Mouse (Mus musculus): ENCODE data around the gene Ttpal. TPM values are rescaled to one million over a fixed set of nuclear protein-coding genes. Genes with fewer than 3 reads are reported as not detected.
A peak's percentile ranks its signal among the peaks of the same experiment; 100 is the strongest.

The Ttpal gene
- polyA plus RNA-seq, 1 experiment from 2014 or later: 36.9 TPM

- WGBS: 48% methylated on average over 6 of the region's 6 CpGs
- Histone ChIP-seq H3K27me3 (ENCODE audit: insufficient read depth, poor library complexity, severe bottlenecking) (no peaks in the 10 kb centered on the region), H3K27ac (peak overlapping the region; percentile 35; the same call in 1 of the 2 replicates), H3K4me1 (replicated peaks) (peaks cover 39% of the 10 kb centered on the region), H3K9me3 (no peaks in the 10 kb centered on the region), H3K4me3 (no peak overlapping the region), H3K36me3 (peaks cover 22% of the 10 kb centered on the region)
- peak; percentile 12 for DNase-seq (ENCODE audit: low spot score)
Measured at GRCm38 (mm10) chr2:163661371-163661850, 59.3 kb downstream of the Ttpal start.

- Histone ChIP-seq H3K36me3 (peaks cover 22% of the 10 kb centered on the region), H3K4me3 (no peak overlapping the region), H3K27ac (no peak overlapping the region), H3K9me3 (no peaks in the 10 kb centered on the region), H3K27me3 (ENCODE audit: insufficient read depth, poor library complexity, severe bottlenecking) (no peaks in the 10 kb centered on the region), H3K4me1 (replicated peaks) (peaks cover 39% of the 10 kb centered on the region)
- no peak for DNase-seq (ENCODE audit: low spot score)
- 95% methylated on average over 5 of the region's 5 CpGs for WGBS
Measured at GRCm38 (mm10) chr2:163662076-163662475, 60.0 kb downstream of the Ttpal start.

GRCm38 (mm10) chr2:163662698-163663221 lies 60.6 kb downstream of the Ttpal start:
- no peak overlapping the region for H3K4me3 ChIP-seq
- H3K4me1 ChIP-seq (replicated peaks): peaks cover 39% of the 10 kb centered on the region
- WGBS: 79% methylated on average over 2 of the region's 2 CpGs
- H3K9me3 ChIP-seq: no peaks in the 10 kb centered on the region
- H3K27ac ChIP-seq: no peak overlapping the region
- no peak for DNase-seq (ENCODE audit: low spot score)
- H3K27me3 ChIP-seq (ENCODE audit: insufficient read depth, poor library complexity, severe bottlenecking): no peaks in the 10 kb centered on the region
- H3K36me3 ChIP-seq: peaks cover 22% of the 10 kb centered on the region

- Histone ChIP-seq H3K4me1 (replicated peaks) (peaks cover 38% of the 10 kb centered on the region), H3K4me3 (no peak overlapping the region), H3K27me3 (ENCODE audit: insufficient read depth, poor library complexity, severe bottlenecking) (no peaks in the 10 kb centered on the region), H3K36me3 (peaks cover 26% of the 10 kb centered on the region), H3K27ac (no peak overlapping the region), H3K9me3 (no peaks in the 10 kb centered on the region)
- DNase-seq (ENCODE audit: low spot score): no peak
- WGBS: 75% methylated on average over 3 of the region's 3 CpGs
Measured at GRCm38 (mm10) chr2:163663930-163664329, 61.8 kb downstream of the Ttpal start.

GRCm38 (mm10) chr2:163667045-163667444 lies 64.9 kb downstream of the Ttpal start:
- peaks cover 7% of the 10 kb centered on the region for H3K4me1 ChIP-seq (replicated peaks)
- no peak overlapping the region for H3K27ac ChIP-seq
- no peak for DNase-seq (ENCODE audit: low spot score)
- no peak overlapping the region for H3K4me3 ChIP-seq
- peaks cover 26% of the 10 kb centered on the region for H3K36me3 ChIP-seq
- no peaks in the 10 kb centered on the region for H3K9me3 ChIP-seq
- no peaks in the 10 kb centered on the region for H3K27me3 ChIP-seq (ENCODE audit: insufficient read depth, poor library complexity, severe bottlenecking)
- 91% methylated on average over 1 of the region's 1 CpGs for WGBS

Other genes starting within 250 kb of the Ttpal start
- 0.75 and 0.81 TPM in 2 replicates for gene Jph2, start 204.3 kb upstream of the Ttpal start, polyA plus RNA-seq (2016; fragmentation: Nextera tagmentation; extraction: Ambion mirVana)
- 89.2 and 93.3 TPM in 2 replicates for gene Oser1, start 177.6 kb upstream of the Ttpal start, polyA plus RNA-seq (2016; fragmentation: Nextera tagmentation; extraction: Ambion mirVana)
- 19.0 and 54.8 TPM in 2 replicates for gene Gdap1l1, start 163.8 kb upstream of the Ttpal start, polyA plus RNA-seq (2016; fragmentation: Nextera tagmentation; extraction: Ambion mirVana)
- gene Fitm2, start 129.7 kb upstream of the Ttpal start, polyA plus RNA-seq (2016; fragmentation: Nextera tagmentation; extraction: Ambion mirVana): 10.4 and 10.8 TPM in 2 replicates
- not detected in 2 replicates for gene R3hdml, start 110.0 kb upstream of the Ttpal start, polyA plus RNA-seq (2016; fragmentation: Nextera tagmentation; extraction: Ambion mirVana)
- gene Hnf4a, start 95.5 kb upstream of the Ttpal start, polyA plus RNA-seq (2016; fragmentation: Nextera tagmentation; extraction: Ambion mirVana): not detected in 2 replicates
- gene Serinc3, start 42.8 kb downstream of the Ttpal start, polyA plus RNA-seq (2016; fragmentation: Nextera tagmentation; extraction: Ambion mirVana): 24.2 and 25.6 TPM in 2 replicates
- gene Pkig, start 56.1 kb downstream of the Ttpal start, polyA plus RNA-seq (2016; fragmentation: Nextera tagmentation; extraction: Ambion mirVana): 158 and 185 TPM in 2 replicates
- gene Ada, start 147.9 kb downstream of the Ttpal start, polyA plus RNA-seq (2016; fragmentation: Nextera tagmentation; extraction: Ambion mirVana): 7.2 and 8.1 TPM in 2 replicates
- 0.15 and 0.43 TPM in 2 replicates for gene Ccn5, start 218.5 kb downstream of the Ttpal start, polyA plus RNA-seq (2016; fragmentation: Nextera tagmentation; extraction: Ambion mirVana)

All from hindbrain, embryonic 10.5 days (tissue).